Comparison of ENCODE assay signal across 8 mouse cellular contexts in genomic region chr11:20639918-20640447, GRCm38 (mm10).
DNase-seq lines count a peak whose midpoint lies in the region; ATAC-seq and TF ChIP-seq lines count a peak whose summit lies in the region.

No protein-coding gene starts in this region.

- H3K36me3 ChIP-seq in kidney, adult 2 months (ENCODE audit: control insufficient read depth, insufficient read depth, low read length): no peaks in the 10 kb centered on the region
- no peaks in the 10 kb centered on the region for H3K36me3 ChIP-seq in forebrain, embryonic 16.5 days (ENCODE audit: control insufficient read depth, insufficient read depth)
- no peaks in the 10 kb centered on the region for H3K36me3 ChIP-seq in hindbrain, embryonic 15.5 days
- H3K36me3 ChIP-seq in lung, embryonic 16.5 days (ENCODE audit: control insufficient read depth, insufficient read depth, low read length): no peaks in the 10 kb centered on the region
- no peaks in the 10 kb centered on the region for H3K36me3 ChIP-seq in stomach, postnatal 0 days (ENCODE audit: control insufficient read depth, insufficient read depth, low read length)

- no peak overlapping the region for H3K27ac ChIP-seq in kidney, adult 2 months (ENCODE audit: insufficient read depth, low read depth, low read length)
- peak overlapping the region; percentile 1 for H3K27ac ChIP-seq in forebrain, embryonic 16.5 days (ENCODE audit: low read length)
- peak overlapping the region; percentile 39 for H3K27ac ChIP-seq in hindbrain, embryonic 15.5 days (replicated peaks)
- peak overlapping the region; percentile 77 for H3K27ac ChIP-seq in lung, embryonic 16.5 days (ENCODE audit: low read length)
- H3K27ac ChIP-seq in stomach, postnatal 0 days (replicated peaks): peak overlapping the region; percentile 58

- peak overlapping the region; percentile 37; the same call in 1 of the 2 replicates for H3K9ac ChIP-seq in forebrain, embryonic 16.5 days (replicated peaks; ENCODE audit: low read depth, low read length)
- H3K9ac ChIP-seq in hindbrain, embryonic 15.5 days: no peak overlapping the region; the same call in 1 of the 2 replicates
- peak overlapping the region; percentile 53 for H3K9ac ChIP-seq in lung, embryonic 16.5 days (ENCODE audit: low read length)
- peak overlapping the region; percentile 27; the same call in 1 of the 2 replicates for H3K9ac ChIP-seq in stomach, postnatal 0 days (ENCODE audit: low read length)

- peak; percentile 50 for DNase-seq in kidney, adult 2 months
- DNase-seq in kidney, adult 11 months: no peak
- DNase-seq in stomach, postnatal 0 days (ENCODE audit: low spot score): peak; percentile 55
- no peak for DNase-seq in right cerebral cortex, postnatal 10 days (ENCODE audit: low spot score in 2 of 2)
- no peak for DNase-seq in left cerebral cortex, postnatal 10 days (ENCODE audit: extremely low spot score in 1 of 2, low spot score in 2 of 2)

- H3K4me1 ChIP-seq in kidney, adult 2 months (ENCODE audit: control insufficient read depth, insufficient read depth, low read length): peaks cover 32% of the 10 kb centered on the region
- peaks cover 25% of the 10 kb centered on the region for H3K4me1 ChIP-seq in forebrain, embryonic 16.5 days (replicated peaks; ENCODE audit: control insufficient read depth, insufficient read depth, low read length)
- H3K4me1 ChIP-seq in hindbrain, embryonic 15.5 days (replicated peaks): peaks cover 28% of the 10 kb centered on the region
- H3K4me1 ChIP-seq in lung, embryonic 16.5 days (replicated peaks; ENCODE audit: control insufficient read depth, insufficient read depth, low read length): peaks cover 45% of the 10 kb centered on the region
- peaks cover 4% of the 10 kb centered on the region; the same call in 1 of the 2 replicates for H3K4me1 ChIP-seq in stomach, postnatal 0 days (replicated peaks; ENCODE audit: control insufficient read depth, insufficient read depth)

- peak overlapping the region; percentile 35 for H3K4me2 ChIP-seq in forebrain, embryonic 16.5 days (ENCODE audit: low read length)
- H3K4me2 ChIP-seq in hindbrain, embryonic 15.5 days: peak overlapping the region; percentile 28
- peak overlapping the region; percentile 50 for H3K4me2 ChIP-seq in lung, embryonic 16.5 days (ENCODE audit: low read depth, low read length)
- peak overlapping the region; percentile 45 for H3K4me2 ChIP-seq in stomach, postnatal 0 days (replicated peaks; ENCODE audit: low read depth)

- no peak for TF ChIP-seq EP300 in stomach, postnatal 0 days (optimal IDR thresholded peaks at IDR 0.05)

- WGBS in kidney, adult 2 months: 11% methylated on average over 11 of the region's 11 CpGs
- WGBS in forebrain, embryonic 16.5 days: 4% methylated on average over 11 of the region's 11 CpGs
- WGBS in hindbrain, embryonic 15.5 days: under 1% methylated on average over 11 of the region's 11 CpGs
- WGBS in lung, embryonic 16.5 days: 5% methylated on average over 11 of the region's 11 CpGs
- 8% methylated on average over 11 of the region's 11 CpGs for WGBS in stomach, postnatal 0 days

- TF ChIP-seq POLR2A in kidney, adult 2 months (IDR thresholded peaks at IDR 0.05; ENCODE audit: low read depth, low read length): no peak

- no peaks in the 10 kb centered on the region for H3K27me3 ChIP-seq in kidney, adult 2 months (replicated peaks; ENCODE audit: control insufficient read depth, insufficient read depth, low read length)
- H3K27me3 ChIP-seq in forebrain, embryonic 16.5 days (replicated peaks; ENCODE audit: control insufficient read depth, insufficient read depth, low read length): no peaks in the 10 kb centered on the region
- H3K27me3 ChIP-seq in hindbrain, embryonic 15.5 days: no peaks in the 10 kb centered on the region
- H3K27me3 ChIP-seq in lung, embryonic 16.5 days (ENCODE audit: control insufficient read depth, insufficient read depth, low read depth, low read length): no peaks in the 10 kb centered on the region
- no peaks in the 10 kb centered on the region for H3K27me3 ChIP-seq in stomach, postnatal 0 days (ENCODE audit: control insufficient read depth, insufficient read depth, low read length)

- H3K4me3 ChIP-seq in kidney, adult 2 months (ENCODE audit: insufficient read depth, low read depth, low read length): no peak overlapping the region
- H3K4me3 ChIP-seq in forebrain, embryonic 16.5 days (replicated peaks; ENCODE audit: low read length): no peak overlapping the region
- H3K4me3 ChIP-seq in hindbrain, embryonic 15.5 days: no peak overlapping the region
- H3K4me3 ChIP-seq in lung, embryonic 16.5 days (ENCODE audit: low read length): peak overlapping the region; percentile 17
- no peak overlapping the region for H3K4me3 ChIP-seq in stomach, postnatal 0 days (ENCODE audit: low read depth, low read length)

- no peaks in the 10 kb centered on the region for H3K9me3 ChIP-seq in forebrain, embryonic 16.5 days (ENCODE audit: control insufficient read depth, low read length)
- H3K9me3 ChIP-seq in hindbrain, embryonic 15.5 days: no peaks in the 10 kb centered on the region
- no peaks in the 10 kb centered on the region for H3K9me3 ChIP-seq in lung, embryonic 16.5 days (ENCODE audit: control insufficient read depth, low read length)
- no peaks in the 10 kb centered on the region for H3K9me3 ChIP-seq in stomach, postnatal 0 days (ENCODE audit: control insufficient read depth, low read length)

- intact Hi-C loops in left cerebral cortex, postnatal 10 days (cut with DNase I): loop anchor here (5.0 kb wide), 1 partner anchor 183 kb away; no protein-coding TSS in a partner anchor

- TF ChIP-seq CTCF in kidney, adult 2 months (conservative IDR thresholded peaks at IDR 0.05; ENCODE audit: insufficient read depth, insufficient read length, low read depth, low read length): no peak
- TF ChIP-seq CTCF in stomach, postnatal 0 days (IDR thresholded peaks at IDR 0.05; ENCODE audit: low read depth): no peak

- peak; percentile 87 for ATAC-seq in forebrain, embryonic 16.5 days
- ATAC-seq in hindbrain, embryonic 15.5 days (ENCODE audit: low FRiP score, low read depth): peak; percentile 75
- peak; percentile 92 for ATAC-seq in lung, embryonic 16.5 days (ENCODE audit: low read depth)
- ATAC-seq in stomach, postnatal 0 days (ENCODE audit: low FRiP score, low TSS enrichment): peak; percentile 75

Comparison
In these comparisons a context has a peak if more than half of its experiments do, and no peak if none do; other contexts are left out.
1. DNase-seq: peak in kidney, adult 2 months (single experiment) and stomach, postnatal 0 days (single experiment); none in kidney, adult 11 months (single experiment), right cerebral cortex, postnatal 10 days (0 of 2) and left cerebral cortex, postnatal 10 days (0 of 2).
2. Peak in every context shown above with its lines, with median percentiles within 50 percentile points of each other: ATAC-seq and H3K4me2 ChIP-seq.